Mouse (Mus musculus): ENCODE data around the gene Cyp2d9. TPM values are rescaled to one million over a fixed set of nuclear protein-coding genes. Genes with fewer than 3 reads are reported as not detected.
"Not testable (repeated sequence)": the region's sequence is repeated elsewhere in the genome, so short reads cannot be mapped to it uniquely, and the experiment has no call there.

Cyp2d9 gene
- polyA plus RNA-seq, 1 experiment from 2014 or later: not detected

DNA sequence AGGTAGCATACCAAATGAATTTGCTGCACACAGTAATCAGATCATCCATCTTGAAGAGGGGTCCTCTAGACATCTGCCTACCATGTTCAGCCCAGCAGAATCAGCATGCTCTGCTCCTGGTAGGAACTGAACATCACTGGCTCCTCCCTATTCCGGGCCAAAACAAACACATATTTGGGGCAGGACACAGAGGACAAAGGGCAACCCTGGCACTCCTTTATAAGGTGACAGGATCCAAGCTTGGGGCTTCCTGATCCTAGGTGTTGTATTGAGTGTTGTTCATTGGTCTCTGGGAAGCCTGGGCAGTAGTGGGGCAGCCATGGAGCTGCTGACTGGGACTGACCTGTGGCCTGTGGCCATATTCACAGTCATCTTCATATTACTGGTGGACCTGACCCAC lies 18.9 kb downstream of the Cyp2d9 start:
- not testable (repeated sequence) for H3K4me3 ChIP-seq (ENCODE audit: low read depth, low read length); H3K27ac ChIP-seq (replicated peaks; ENCODE audit: low read depth, low read length); ATAC-seq (replicated peaks; ENCODE audit: insufficient number of reproducible peaks, low FRiP score, low TSS enrichment, low read depth); H3K9ac ChIP-seq (replicated peaks; ENCODE audit: low read length); H3K4me2 ChIP-seq (ENCODE audit: low read depth, low read length); H3K36me3 ChIP-seq (replicated peaks; ENCODE audit: control insufficient read depth, insufficient read depth, low read depth, low read length); DNase-seq (ENCODE audit: low spot score); H3K4me1 ChIP-seq (ENCODE audit: control insufficient read depth, insufficient read depth, low read length); H3K27me3 ChIP-seq (ENCODE audit: control insufficient read depth, insufficient read depth, low read length); H3K9me3 ChIP-seq (replicated peaks; ENCODE audit: control insufficient read depth, low read length)
- WGBS: 78% methylated on average over 1 of the region's 1 CpGs

DNA sequence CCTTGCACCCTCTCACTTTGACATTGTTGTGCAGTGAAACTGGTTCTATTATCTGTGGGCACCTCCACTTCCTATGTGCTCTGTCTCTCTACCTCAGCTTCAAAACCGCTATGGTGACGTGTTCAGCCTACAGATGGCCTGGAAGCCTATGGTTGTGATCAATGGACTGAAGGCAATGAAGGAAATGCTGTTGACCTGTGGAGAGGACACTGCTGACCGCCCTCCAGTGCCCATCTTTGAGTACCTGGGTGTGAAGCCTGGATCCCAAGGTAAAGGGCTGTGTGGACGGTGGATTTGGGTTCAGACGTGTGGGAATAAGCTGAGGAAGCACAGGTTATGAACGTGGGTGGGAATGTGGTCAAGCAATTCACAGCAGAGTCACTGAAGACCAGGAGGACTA lies 20.3 kb downstream of the Cyp2d9 start:
- ATAC-seq (replicated peaks; ENCODE audit: insufficient number of reproducible peaks, low FRiP score, low TSS enrichment, low read depth); H3K27me3 ChIP-seq (ENCODE audit: control insufficient read depth, insufficient read depth, low read length); H3K9me3 ChIP-seq (replicated peaks; ENCODE audit: control insufficient read depth, low read length); H3K4me1 ChIP-seq (ENCODE audit: control insufficient read depth, insufficient read depth, low read length); H3K27ac ChIP-seq (replicated peaks; ENCODE audit: low read depth, low read length); H3K9ac ChIP-seq (replicated peaks; ENCODE audit: low read length); H3K36me3 ChIP-seq (replicated peaks; ENCODE audit: control insufficient read depth, insufficient read depth, low read depth, low read length); H3K4me3 ChIP-seq (ENCODE audit: low read depth, low read length); DNase-seq (ENCODE audit: low spot score); H3K4me2 ChIP-seq (ENCODE audit: low read depth, low read length): not testable (repeated sequence)
- 82% methylated on average over 6 of the region's 6 CpGs for WGBS

DNA sequence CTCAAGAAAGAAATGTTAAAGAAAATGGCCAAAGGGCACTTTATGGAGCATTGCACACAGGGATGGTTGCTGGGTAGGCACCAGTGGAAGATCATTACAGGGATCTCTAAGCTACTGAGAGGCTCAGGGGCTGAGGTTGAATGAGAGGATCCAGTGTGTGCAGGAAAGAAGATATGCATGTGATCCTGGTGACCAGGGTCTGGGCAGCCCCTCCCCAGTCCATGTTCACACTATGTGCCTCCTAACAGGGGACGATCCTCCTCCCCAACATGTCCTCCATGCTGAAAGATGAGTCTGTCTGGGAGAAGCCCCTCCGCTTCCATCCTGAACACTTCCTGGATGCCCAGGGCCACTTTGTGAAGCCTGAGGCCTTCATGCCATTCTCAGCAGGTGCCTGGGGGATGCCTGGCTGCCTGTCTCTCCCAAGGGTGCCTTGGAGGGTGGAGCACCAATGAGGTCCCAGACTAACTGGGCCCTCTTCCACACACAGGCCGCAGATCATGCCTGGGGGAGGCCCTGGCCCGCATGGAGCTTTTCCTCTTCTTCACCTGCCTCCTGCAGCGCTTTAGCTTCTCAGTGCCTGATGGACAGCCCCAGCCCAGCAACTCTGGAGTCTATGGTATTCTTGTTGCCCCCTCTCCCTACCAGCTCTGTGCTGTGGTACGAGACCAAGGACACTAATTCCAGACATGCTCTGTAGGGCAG lies 23.0 kb downstream of the Cyp2d9 start:
- H3K4me3 ChIP-seq (ENCODE audit: low read depth, low read length); H3K9ac ChIP-seq (replicated peaks; ENCODE audit: low read length); H3K9me3 ChIP-seq (replicated peaks; ENCODE audit: control insufficient read depth, low read length); ATAC-seq (replicated peaks; ENCODE audit: insufficient number of reproducible peaks, low FRiP score, low TSS enrichment, low read depth); H3K4me1 ChIP-seq (ENCODE audit: control insufficient read depth, insufficient read depth, low read length); H3K36me3 ChIP-seq (replicated peaks; ENCODE audit: control insufficient read depth, insufficient read depth, low read depth, low read length); DNase-seq (ENCODE audit: low spot score); H3K4me2 ChIP-seq (ENCODE audit: low read depth, low read length); H3K27ac ChIP-seq (replicated peaks; ENCODE audit: low read depth, low read length); H3K27me3 ChIP-seq (ENCODE audit: control insufficient read depth, insufficient read depth, low read length): not testable (repeated sequence)
- 89% methylated on average over 6 of the region's 6 CpGs for WGBS

DNA sequence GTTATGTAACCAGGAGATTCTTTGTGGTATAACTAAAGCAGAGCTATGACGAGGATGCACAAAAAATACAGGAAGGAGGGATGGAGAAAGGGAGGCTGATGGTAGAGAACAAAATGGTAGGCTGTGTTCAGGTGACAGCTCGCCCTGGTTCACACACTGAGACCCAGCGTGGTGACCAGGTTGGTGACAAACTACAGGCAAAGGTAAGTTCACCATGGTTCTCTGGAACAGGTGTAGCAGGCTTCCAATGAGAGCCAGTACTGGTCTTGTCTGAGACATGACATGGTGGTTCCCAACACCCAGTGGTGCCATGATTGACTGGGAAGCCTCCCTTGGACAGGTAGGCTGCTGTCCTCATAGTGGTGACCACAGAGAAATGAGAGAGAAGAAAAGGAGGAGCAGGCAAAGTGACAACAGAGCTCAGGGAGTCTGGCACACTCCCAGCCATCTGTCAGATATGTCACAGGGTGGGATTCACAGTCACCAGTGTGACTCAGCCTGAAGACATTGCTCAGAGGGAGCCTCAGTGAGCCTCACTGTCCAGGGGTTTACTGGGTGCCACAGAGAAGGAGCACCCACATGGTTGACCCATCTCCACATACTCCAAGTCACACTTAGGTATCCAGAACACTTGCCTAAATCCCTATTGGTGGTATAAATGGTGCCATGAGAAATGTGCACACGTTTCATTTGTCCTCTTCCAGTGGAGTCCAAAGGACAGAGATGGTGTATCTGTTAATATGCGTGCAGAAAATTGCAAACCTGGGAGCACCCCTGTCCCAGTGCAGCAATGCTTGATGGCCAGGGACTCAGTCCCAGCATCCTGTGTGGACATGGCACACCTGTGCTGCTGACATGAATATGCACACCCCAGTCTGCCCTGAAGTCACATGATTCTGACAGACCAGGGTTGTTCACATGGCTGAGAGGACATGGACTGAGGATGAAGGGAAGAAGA lies 24.1 kb downstream of the Cyp2d9 start:
- H3K9ac ChIP-seq (replicated peaks; ENCODE audit: low read length): no peak overlapping the region
- no peak for DNase-seq (ENCODE audit: low spot score)
- no peak overlapping the region for H3K4me3 ChIP-seq (ENCODE audit: low read depth, low read length)
- no peak overlapping the region for H3K4me2 ChIP-seq (ENCODE audit: low read depth, low read length)
- WGBS: 75% methylated on average over 5 of the region's 5 CpGs
- H3K27ac ChIP-seq (replicated peaks; ENCODE audit: low read depth, low read length): no peak overlapping the region
- H3K27me3 ChIP-seq (ENCODE audit: control insufficient read depth, insufficient read depth, low read length): no peaks in the 10 kb centered on the region
- no peak for ATAC-seq (replicated peaks; ENCODE audit: insufficient number of reproducible peaks, low FRiP score, low TSS enrichment, low read depth)
- no peaks in the 10 kb centered on the region for H3K9me3 ChIP-seq (replicated peaks; ENCODE audit: control insufficient read depth, low read length)
- no peaks in the 10 kb centered on the region for H3K36me3 ChIP-seq (replicated peaks; ENCODE audit: control insufficient read depth, insufficient read depth, low read depth, low read length)
- H3K4me1 ChIP-seq (ENCODE audit: control insufficient read depth, insufficient read depth, low read length): no peaks in the 10 kb centered on the region

DNA sequence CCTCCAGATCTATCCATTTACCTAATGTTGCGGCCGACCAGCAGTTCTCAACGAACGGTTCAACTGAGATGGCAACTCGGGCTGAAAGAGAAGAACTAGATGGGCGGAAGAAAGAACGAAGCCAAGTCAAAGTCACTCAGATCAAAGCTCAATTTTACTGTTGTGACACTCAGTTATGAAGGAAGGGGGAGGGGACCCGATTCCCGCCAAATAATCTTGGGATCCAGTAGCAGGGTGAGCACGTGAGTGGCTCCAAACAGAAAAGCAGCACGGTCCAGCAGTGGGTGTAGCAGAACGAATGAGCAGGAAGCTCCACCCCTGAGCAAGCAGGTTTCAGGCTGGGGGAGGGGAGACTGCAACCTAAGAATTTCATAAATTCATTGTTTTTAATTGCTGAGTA lies 26.0 kb downstream of the Cyp2d9 start:
- DNase-seq (ENCODE audit: low spot score); H3K9me3 ChIP-seq (replicated peaks; ENCODE audit: control insufficient read depth, low read length): not testable (repeated sequence)

DNA sequence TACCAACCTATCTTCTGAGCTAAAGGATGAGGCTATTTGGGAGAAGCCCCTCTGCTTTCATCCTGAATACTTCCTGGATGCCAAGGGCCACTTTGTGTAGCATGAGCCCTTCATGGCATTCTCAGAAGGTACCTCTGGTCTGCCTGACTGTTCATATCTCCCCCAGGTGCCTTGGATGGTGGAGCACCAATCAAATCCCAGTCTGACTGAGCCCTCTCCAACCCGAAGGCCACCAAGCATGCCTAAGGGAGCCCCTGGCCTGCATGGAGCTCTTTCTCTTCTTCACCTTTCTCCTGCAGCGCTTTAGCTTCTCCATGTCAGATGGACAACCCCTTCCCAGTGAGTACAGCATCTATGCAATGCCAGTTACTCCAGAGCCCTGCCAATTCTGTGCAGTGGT lies 31.5 kb downstream of the Cyp2d9 start:
- H3K27ac ChIP-seq (replicated peaks; ENCODE audit: low read depth, low read length): no peak overlapping the region
- no peak overlapping the region for H3K4me3 ChIP-seq (ENCODE audit: low read depth, low read length)
- H3K9me3 ChIP-seq (replicated peaks; ENCODE audit: control insufficient read depth, low read length): no peaks in the 10 kb centered on the region
- 51% methylated on average over 2 of the region's 2 CpGs for WGBS
- no peaks in the 10 kb centered on the region for H3K4me1 ChIP-seq (ENCODE audit: control insufficient read depth, insufficient read depth, low read length)
- no peaks in the 10 kb centered on the region for H3K27me3 ChIP-seq (ENCODE audit: control insufficient read depth, insufficient read depth, low read length)
- ATAC-seq (replicated peaks; ENCODE audit: insufficient number of reproducible peaks, low FRiP score, low TSS enrichment, low read depth) (no peak), DNase-seq (ENCODE audit: low spot score) (no peak)
- H3K9ac ChIP-seq (replicated peaks; ENCODE audit: low read length): no peak overlapping the region
- no peak overlapping the region for H3K4me2 ChIP-seq (ENCODE audit: low read depth, low read length)
- no peaks in the 10 kb centered on the region for H3K36me3 ChIP-seq (replicated peaks; ENCODE audit: control insufficient read depth, insufficient read depth, low read depth, low read length)

More for the DNA sequence above, 26.0 kb downstream of the Cyp2d9 start:
- not testable (repeated sequence) for H3K4me2 ChIP-seq (ENCODE audit: low read depth, low read length); H3K9ac ChIP-seq (replicated peaks; ENCODE audit: low read length); ATAC-seq (replicated peaks; ENCODE audit: insufficient number of reproducible peaks, low FRiP score, low TSS enrichment, low read depth); H3K4me1 ChIP-seq (ENCODE audit: control insufficient read depth, insufficient read depth, low read length); H3K27ac ChIP-seq (replicated peaks; ENCODE audit: low read depth, low read length); H3K27me3 ChIP-seq (ENCODE audit: control insufficient read depth, insufficient read depth, low read length); H3K36me3 ChIP-seq (replicated peaks; ENCODE audit: control insufficient read depth, insufficient read depth, low read depth, low read length); H3K4me3 ChIP-seq (ENCODE audit: low read depth, low read length)
- WGBS: 79% methylated on average over 12 of the region's 12 CpGs

DNA sequence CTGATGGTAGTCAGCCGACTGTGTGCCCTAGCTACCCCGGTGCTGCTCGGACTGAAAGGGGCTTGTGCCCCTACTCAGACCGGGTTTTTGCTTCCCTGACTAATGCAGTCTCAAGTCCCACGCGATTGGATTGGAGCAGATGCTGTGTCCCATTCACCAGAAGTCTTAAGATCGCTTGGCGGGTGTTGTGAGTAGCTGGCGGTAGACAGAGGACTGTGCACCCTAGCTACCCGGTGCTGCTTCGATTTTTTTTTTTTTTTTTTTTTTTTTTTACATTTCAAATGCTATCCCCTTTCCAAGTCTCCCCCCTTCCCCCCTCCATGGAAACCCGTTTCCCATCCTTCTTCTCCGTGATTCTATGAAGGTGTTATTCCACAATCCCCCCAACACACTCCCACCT lies 61.0 kb downstream of the Cyp2d9 start:
- WGBS: 69% methylated on average over 13 of the region's 13 CpGs
- H3K9me3 ChIP-seq (replicated peaks; ENCODE audit: control insufficient read depth, low read length); H3K36me3 ChIP-seq (replicated peaks; ENCODE audit: control insufficient read depth, insufficient read depth, low read depth, low read length); H3K9ac ChIP-seq (replicated peaks; ENCODE audit: low read length); H3K27me3 ChIP-seq (ENCODE audit: control insufficient read depth, insufficient read depth, low read length); H3K4me3 ChIP-seq (ENCODE audit: low read depth, low read length); ATAC-seq (replicated peaks; ENCODE audit: insufficient number of reproducible peaks, low FRiP score, low TSS enrichment, low read depth); H3K4me1 ChIP-seq (ENCODE audit: control insufficient read depth, insufficient read depth, low read length); DNase-seq (ENCODE audit: low spot score); H3K27ac ChIP-seq (replicated peaks; ENCODE audit: low read depth, low read length); H3K4me2 ChIP-seq (ENCODE audit: low read depth, low read length): not testable (repeated sequence)
